Mouse (Mus musculus) lung, embryonic 16.5 days (tissue): ENCODE measurements around the gene Olfr43. TPM values are rescaled to one million over a fixed set of nuclear protein-coding genes. Genes with fewer than 3 reads are reported as not detected.

ENCODE experiments used
- ATAC-seq: fragments of 200-750 bp; cut with Nextera tagmentation; 2 replicates; pipeline ENCODE4 v1.8.0; 2017; ENCODE audit warnings: low read depth, mild to moderate bottlenecking, moderate library complexity
- H3K27ac ChIP-seq: fragments of 300-500 bp; sonication (generic); 2 replicates; pipeline ENCODE4 v1.5.1; 2014; ENCODE audit warnings: mild to moderate bottlenecking, control low read depth, low read length
- H3K27me3 ChIP-seq: fragments of 300-500 bp; sonication (generic); 2 replicates; pipeline ENCODE4 v1.6.1; 2014; ENCODE audit warnings: low read depth, low read length, mixed read lengths; ENCODE audit not compliant: control insufficient read depth, insufficient read depth
- H3K36me3 ChIP-seq: fragments of 300-500 bp; sonication (generic); 2 replicates; pipeline ENCODE4 v1.6.1; 2014; ENCODE audit warnings: low read length; ENCODE audit not compliant: control insufficient read depth, insufficient read depth
- H3K4me1 ChIP-seq: fragments of 300-500 bp; sonication (generic); replicated peaks from 2 replicates; pipeline ENCODE4 v1.6.1; 2014; ENCODE audit warnings: low read length, mixed read lengths; ENCODE audit not compliant: control insufficient read depth, insufficient read depth
- H3K4me2 ChIP-seq: fragments of 300-500 bp; sonication (generic); 2 replicates; pipeline ENCODE4 v1.6.1; 2014; ENCODE audit warnings: low read depth, low read length, control low read depth
- H3K4me3 ChIP-seq: fragments of 300-500 bp; sonication (generic); 2 replicates; pipeline ENCODE4 v1.5.1; 2014; ENCODE audit warnings: mild to moderate bottlenecking, low read length, control low read depth
- H3K9ac ChIP-seq: fragments of 300-500 bp; sonication (generic); 2 replicates; pipeline ENCODE4 v1.6.1; 2014; ENCODE audit warnings: low read length, control low read depth
- H3K9me3 ChIP-seq: fragments of 300-500 bp; sonication (generic); 2 replicates; pipeline ENCODE4 v1.6.1; 2016; ENCODE audit warnings: low read length; ENCODE audit not compliant: control insufficient read depth
- WGBS: fragments of 180-500 bp; shearing (Covaris S2); extraction: QIAGEN DNeasy Blood & Tissue Kit; methylation state at CpG from one replicate; pipeline ENCODE4 v1.1.7; 2014; 5-methylcytosine and 5-hydroxymethylcytosine counted together
- polyA plus RNA-seq: library from polyadenylated mRNA; unstranded; fragments of >200 nt; fragmentation: Nextera tagmentation; extraction: Ambion mirVana; gene quantifications from 2 replicates; pipeline ENCODE4 v1.2.1, GENCODE M21; 2015

Gene Olfr43
- polyA plus RNA-seq: not detected in 2 replicates

GRCm38 (mm10) chr11:74211279-74211678 lies at the start of gene Olfr43:
Gene Olfr43, minus strand, starts transcription at chr11:74211379.
- no peaks in the 10 kb centered on the region for H3K36me3 ChIP-seq
- no peak within 1 kb of the TSS for H3K9ac ChIP-seq
- H3K4me1 ChIP-seq: no peaks in the 10 kb centered on the region
- H3K4me2 ChIP-seq: no peak within 1 kb of the TSS
- 48% methylated on average over 1 of the region's 1 CpGs for WGBS
- H3K27me3 ChIP-seq: no peaks in the 10 kb centered on the region
- no peak for ATAC-seq
- no peaks in the 10 kb centered on the region for H3K9me3 ChIP-seq
- H3K4me3 ChIP-seq: no peak within 1 kb of the TSS
- no peak within 1 kb of the TSS for H3K27ac ChIP-seq

GRCm38 (mm10) chr11:74259508-74259907 lies 48.3 kb upstream of the Olfr43 start, which contains the start of gene Olfr406:
Gene Olfr406, plus strand, starts transcription at chr11:74259808.
- H3K4me3 ChIP-seq: no peak within 1 kb of the TSS
- no peaks in the 10 kb centered on the region for H3K27me3 ChIP-seq
- no peaks in the 10 kb centered on the region for H3K36me3 ChIP-seq
- no peak within 1 kb of the TSS for H3K27ac ChIP-seq
- 41% methylated on average over 2 of the region's 2 CpGs for WGBS
- no peaks in the 10 kb centered on the region for H3K4me1 ChIP-seq
- ATAC-seq: no peak
- H3K9me3 ChIP-seq: no peaks in the 10 kb centered on the region
- no peak within 1 kb of the TSS for H3K4me2 ChIP-seq
- no peak within 1 kb of the TSS for H3K9ac ChIP-seq

GRCm38 (mm10) chr11:74241201-74241600 lies 30.0 kb upstream of the Olfr43 start:
- WGBS: 88% methylated on average over 3 of the region's 3 CpGs
- Histone ChIP-seq H3K36me3 (no peaks in the 10 kb centered on the region), H3K4me3 (no peak overlapping the region), H3K27me3 (no peaks in the 10 kb centered on the region), H3K27ac (no peak overlapping the region), H3K4me2 (no peak overlapping the region), H3K9me3 (no peaks in the 10 kb centered on the region), H3K4me1 (no peaks in the 10 kb centered on the region), H3K9ac (no peak overlapping the region)
- no peak for ATAC-seq

GRCm38 (mm10) chr11:74185949-74186348 lies 25.2 kb downstream of the Olfr43 start, which contains the start of gene Olfr403:
Gene Olfr403, plus strand, starts transcription at chr11:74186249.
- H3K4me3 ChIP-seq: no peak within 1 kb of the TSS
- H3K4me2 ChIP-seq: no peak within 1 kb of the TSS
- H3K4me1 ChIP-seq: no peaks in the 10 kb centered on the region
- no peak for ATAC-seq
- no peak within 1 kb of the TSS for H3K9ac ChIP-seq
- no peak within 1 kb of the TSS for H3K27ac ChIP-seq
- H3K36me3 ChIP-seq: no peaks in the 10 kb centered on the region
- no peaks in the 10 kb centered on the region for H3K27me3 ChIP-seq
- H3K9me3 ChIP-seq: no peaks in the 10 kb centered on the region

GRCm38 (mm10) chr11:74183745-74184144 lies 27.4 kb downstream of the Olfr43 start:
- 65% methylated on average over 4 of the region's 4 CpGs for WGBS
- no peaks in the 10 kb centered on the region for H3K36me3 ChIP-seq
- no peak for ATAC-seq
- H3K4me3 ChIP-seq: no peak overlapping the region
- H3K4me2 ChIP-seq: no peak overlapping the region
- H3K9me3 ChIP-seq: no peaks in the 10 kb centered on the region
- no peak overlapping the region for H3K9ac ChIP-seq
- H3K4me1 ChIP-seq: no peaks in the 10 kb centered on the region
- H3K27me3 ChIP-seq: no peaks in the 10 kb centered on the region
- H3K27ac ChIP-seq: no peak overlapping the region

GRCm38 (mm10) chr11:74183168-74183567 lies 28.0 kb downstream of the Olfr43 start:
- no peaks in the 10 kb centered on the region for H3K36me3 ChIP-seq
- H3K27ac ChIP-seq: no peak overlapping the region
- ATAC-seq: no peak
- no peak overlapping the region for H3K4me3 ChIP-seq
- H3K4me1 ChIP-seq: no peaks in the 10 kb centered on the region
- no peak overlapping the region for H3K9ac ChIP-seq
- no peaks in the 10 kb centered on the region for H3K27me3 ChIP-seq
- WGBS: 81% methylated on average over 4 of the region's 4 CpGs
- no peaks in the 10 kb centered on the region for H3K9me3 ChIP-seq
- H3K4me2 ChIP-seq: no peak overlapping the region

GRCm38 (mm10) chr11:74168771-74169170 lies 42.4 kb downstream of the Olfr43 start:
- no peaks in the 10 kb centered on the region for H3K4me1 ChIP-seq
- ATAC-seq: no peak
- no peaks in the 10 kb centered on the region for H3K36me3 ChIP-seq
- H3K4me3 ChIP-seq: no peak overlapping the region
- no peak overlapping the region for H3K9ac ChIP-seq
- H3K27ac ChIP-seq: no peak overlapping the region
- H3K27me3 ChIP-seq: no peaks in the 10 kb centered on the region
- H3K9me3 ChIP-seq: no peaks in the 10 kb centered on the region
- H3K4me2 ChIP-seq: no peak overlapping the region

Other genes starting within 250 kb of the Olfr43 start
- gene Olfr398, start 221.0 kb downstream of the Olfr43 start, polyA plus RNA-seq: not detected in 2 replicates
- gene Olfr139, start 154.8 kb downstream of the Olfr43 start, polyA plus RNA-seq: not detected in 2 replicates
- gene Olfr399, start 154.8 kb downstream of the Olfr43 start, polyA plus RNA-seq: not detected in 2 replicates
- gene Zfp616, start 141.4 kb downstream of the Olfr43 start, polyA plus RNA-seq: not detected in 2 replicates
- gene Olfr401, start 97.7 kb downstream of the Olfr43 start, polyA plus RNA-seq: not detected in 2 replicates
- not detected in 2 replicates for gene Olfr402, start 57.9 kb downstream of the Olfr43 start, polyA plus RNA-seq
- gene Olfr403, start 25.1 kb downstream of the Olfr43 start, polyA plus RNA-seq: not detected in 2 replicates
- gene Olfr406, start 48.4 kb upstream of the Olfr43 start, polyA plus RNA-seq: not detected in 2 replicates
- gene Olfr59, start 72.4 kb upstream of the Olfr43 start, polyA plus RNA-seq: not detected in 2 replicates
- gene Olfr410, start 126.7 kb upstream of the Olfr43 start, polyA plus RNA-seq: not detected in 2 replicates
- not detected in 2 replicates for gene Olfr411, start 141.3 kb upstream of the Olfr43 start, polyA plus RNA-seq
- not detected in 2 replicates for gene Olfr412, start 150.7 kb upstream of the Olfr43 start, polyA plus RNA-seq